Mouse (Mus musculus) stomach, embryonic 14.5 days (tissue): ENCODE results near the gene Slc2a10. TPM values are rescaled to one million over a fixed set of nuclear protein-coding genes. Genes with fewer than 3 reads are reported as not detected.

Experiments
- ATAC-seq: fragments of 200-750 bp; cut with Nextera tagmentation; 2 replicates; pipeline ENCODE4 v1.8.0; 2017; ENCODE audit warnings: low read depth, moderate TSS enrichment; ENCODE audit not compliant: insufficient number of reproducible peaks, insufficient read depth, low FRiP score
- H3K27ac ChIP-seq: fragments of 300-500 bp; sonication (generic); 2 replicates; pipeline ENCODE4 v1.5.1; 2014; ENCODE audit warnings: mild to moderate bottlenecking, low read length, moderate library complexity, mixed read lengths
- H3K27me3 ChIP-seq: fragments of 300-500 bp; sonication (generic); 2 replicates; pipeline ENCODE4 v1.6.1; 2014; ENCODE audit warnings: low read length, control low read depth, mixed read lengths; ENCODE audit not compliant: control insufficient read depth, insufficient read depth
- H3K36me3 ChIP-seq: fragments of 300-500 bp; sonication (generic); 2 replicates; pipeline ENCODE4 v1.6.1; 2014; ENCODE audit warnings: mild to moderate bottlenecking, control low read depth, low read length, moderate library complexity, mixed read lengths; ENCODE audit not compliant: control insufficient read depth, insufficient read depth
- H3K4me1 ChIP-seq: fragments of 300-500 bp; sonication (generic); 2 replicates; pipeline ENCODE4 v1.6.1; 2014; ENCODE audit warnings: low read length, control low read depth, mixed read lengths; ENCODE audit not compliant: control insufficient read depth, insufficient read depth
- H3K4me2 ChIP-seq: fragments of 300-500 bp; sonication (generic); replicated peaks from 2 replicates; pipeline ENCODE4 v1.6.1; 2014; ENCODE audit warnings: low read depth, low read length, control low read depth
- H3K4me3 ChIP-seq: fragments of 300-500 bp; sonication (generic); 2 replicates; pipeline ENCODE4 v1.5.1; 2014; ENCODE audit warnings: low read depth, low read length, control low read depth
- H3K9ac ChIP-seq: fragments of 300-500 bp; sonication (generic); replicated peaks from 2 replicates; pipeline ENCODE4 v1.6.1; 2014; ENCODE audit warnings: low read depth, mild to moderate bottlenecking, control low read depth, low read length, moderate library complexity, mixed read lengths
- H3K9me3 ChIP-seq: fragments of 300-500 bp; sonication (generic); 2 replicates; pipeline ENCODE4 v1.6.1; 2016; ENCODE audit warnings: low read depth, low read length, control low read depth; ENCODE audit not compliant: control insufficient read depth
- WGBS: fragments of 180-500 bp; shearing (Covaris S2); extraction: QIAGEN DNeasy Blood & Tissue Kit; methylation state at CpG from one replicate; pipeline ENCODE4 v1.1.7; 2014; 5-methylcytosine and 5-hydroxymethylcytosine counted together
- polyA plus RNA-seq: library from polyadenylated mRNA; unstranded; fragments of >200 nt; fragmentation: Nextera tagmentation; extraction: Ambion mirVana; gene quantifications from 2 replicates; pipeline ENCODE4 v1.2.1, GENCODE M21; 2014

The Slc2a10 gene
- polyA plus RNA-seq, 1 experiment from 2014 or later, result 7.3 TPM

DNA sequence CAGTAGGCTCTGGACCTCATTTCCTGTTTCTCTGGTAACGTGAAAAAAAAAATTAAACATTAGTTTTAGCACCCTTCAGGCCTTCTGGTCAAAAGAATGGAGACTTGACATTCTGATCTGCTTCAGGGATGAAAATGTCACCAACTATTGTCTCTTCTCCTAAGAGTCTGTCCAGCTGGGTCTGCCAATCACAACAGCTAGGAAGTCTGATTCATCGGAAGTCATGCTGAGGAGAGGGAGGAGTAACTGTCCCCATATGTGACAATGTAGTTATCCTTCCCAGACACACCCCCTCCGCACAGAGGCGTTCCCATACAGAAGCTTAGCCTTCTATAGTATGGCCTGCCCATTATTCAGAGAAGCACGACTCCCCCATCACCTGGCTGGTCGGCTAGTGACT is 65.3 kb downstream of the Slc2a10 start:
- no peak for ATAC-seq
- H3K4me2 ChIP-seq, result no peak overlapping the region
- H3K27ac ChIP-seq, result no peak overlapping the region
- peaks cover 4% of the 10 kb centered on the region; the same call in 1 of the 2 replicates for H3K4me1 ChIP-seq
- no peaks in the 10 kb centered on the region for H3K9me3 ChIP-seq
- no peak overlapping the region for H3K9ac ChIP-seq
- H3K4me3 ChIP-seq, result no peak overlapping the region
- no peaks in the 10 kb centered on the region for H3K36me3 ChIP-seq
- WGBS, result 73% methylated on average over 6 of the region's 6 CpGs
- 0 out of 2 replicates have a peak, but pooled peaks cover under 1% of the 10 kb centered on the region for H3K27me3 ChIP-seq

Other genes starting within 250 kb of the Slc2a10 start
- gene Slc35c2, start 215.9 kb upstream of the Slc2a10 start, polyA plus RNA-seq, result 42.5 and 43.5 TPM in 2 replicates
- 66.4 and 77.8 TPM in 2 replicates for gene Elmo2, start 177.3 kb upstream of the Slc2a10 start, polyA plus RNA-seq
- 0.23 and 1.7 TPM in 2 replicates for gene Zfp663, start 135.1 kb upstream of the Slc2a10 start, polyA plus RNA-seq
- 9.6 and 10.3 TPM in 2 replicates for gene Zfp334, start 115.5 kb upstream of the Slc2a10 start, polyA plus RNA-seq
- gene Ocstamp, start 103.4 kb upstream of the Slc2a10 start, polyA plus RNA-seq, result 0.06 TPM in 1 of 2 replicates, not detected in the other
- 0.38 TPM in 1 of 2 replicates, not detected in the other for gene Slc13a3, start 30.6 kb upstream of the Slc2a10 start, polyA plus RNA-seq
- gene Trp53rka, start 10.5 kb upstream of the Slc2a10 start, polyA plus RNA-seq, result 30.6 and 36.4 TPM in 2 replicates
- 13.2 and 15.4 TPM in 2 replicates for gene Eya2, start 91.2 kb downstream of the Slc2a10 start, polyA plus RNA-seq